Comparison of ENCODE assay signal across 8 mouse cellular contexts in the genomic region with DNA sequence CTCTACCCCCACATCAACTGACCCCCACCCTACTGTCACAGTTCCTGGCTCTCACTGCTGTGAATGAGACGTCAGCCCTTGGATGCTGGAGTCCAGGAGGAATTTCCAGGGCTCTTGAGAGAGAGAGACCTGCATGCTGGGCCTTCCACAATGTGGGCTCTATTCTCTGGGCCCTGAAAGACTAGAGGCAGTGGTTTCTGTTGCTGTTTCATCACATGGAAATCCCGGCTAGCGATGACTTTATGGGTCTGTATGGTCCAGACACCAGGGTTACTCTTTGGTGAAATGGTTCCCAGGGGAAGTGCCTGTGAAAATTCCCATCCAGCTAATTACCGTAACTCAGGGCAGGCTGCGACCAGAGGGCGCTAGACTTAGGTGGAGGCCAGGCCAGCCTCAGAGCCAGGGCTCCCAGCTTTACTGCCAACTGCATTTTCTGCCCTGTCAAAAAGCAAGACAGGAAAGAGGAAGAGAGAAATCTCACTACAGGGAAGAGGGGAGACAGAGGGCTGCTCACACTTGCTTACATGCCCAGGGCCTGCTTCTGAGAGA.
DNase-seq lines count a peak whose midpoint lies in the region; ATAC-seq and TF ChIP-seq lines count a peak whose summit lies in the region.

No protein-coding gene starts in this region.

- DNase-seq in forebrain, postnatal 0 days = no peak
- DNase-seq in left cerebral cortex, adult 2 months (ENCODE audit: extremely low spot score in 1 of 2, low spot score in 2 of 2) = no peak
- no peak for DNase-seq in left cerebral cortex, adult 8-10 months (ENCODE audit: low spot score in 2 of 2)
- DNase-seq in ZHBTc4 (ENCODE audit: low read depth, low spot score) = peak; percentile 42
- DNase-seq in kidney, postnatal 4 days = peak; percentile 30 to 49
- DNase-seq in urinary bladder, postnatal 14 days (ENCODE audit: low spot score) = no peak
- no peak for DNase-seq in gastrocnemius, postnatal 25 days

- ATAC-seq in forebrain, postnatal 0 days = no peak
- ATAC-seq in forebrain, embryonic 12.5 days (ENCODE audit: low FRiP score) = no peak

- WGBS in forebrain, postnatal 0 days = 45% methylated on average over 6 of the region's 6 CpGs
- WGBS in forebrain, embryonic 12.5 days = 51% methylated on average over 6 of the region's 6 CpGs

- H3K9ac ChIP-seq in forebrain, postnatal 0 days = no peak overlapping the region
- no peak overlapping the region for H3K9ac ChIP-seq in forebrain, embryonic 12.5 days

- H3K4me2 ChIP-seq in forebrain, postnatal 0 days (ENCODE audit: low read depth) = no peak overlapping the region
- no peak overlapping the region for H3K4me2 ChIP-seq in forebrain, embryonic 12.5 days

- no peaks in the 10 kb centered on the region for H3K9me3 ChIP-seq in forebrain, postnatal 0 days (ENCODE audit: low read length)
- no peaks in the 10 kb centered on the region for H3K9me3 ChIP-seq in forebrain, embryonic 12.5 days

- intact Hi-C loops in left cerebral cortex, adult 2 months (cut with DNase I) = loop anchor here (2.0 kb wide), 1 partner anchor 23 kb away; no protein-coding TSS in a partner anchor

- no peaks in the 10 kb centered on the region for H3K27me3 ChIP-seq in forebrain, postnatal 0 days (ENCODE audit: insufficient read depth, low read length)
- no peaks in the 10 kb centered on the region for H3K27me3 ChIP-seq in forebrain, embryonic 12.5 days

- H3K27ac ChIP-seq in forebrain, postnatal 0 days (ENCODE audit: low read depth, low read length) = no peak overlapping the region
- no peak overlapping the region for H3K27ac ChIP-seq in forebrain, embryonic 12.5 days
- no peak overlapping the region for H3K27ac ChIP-seq in left cerebral cortex, adult 2 months

- H3K36me3 ChIP-seq in forebrain, postnatal 0 days (ENCODE audit: insufficient read depth) = no peaks in the 10 kb centered on the region
- no peaks in the 10 kb centered on the region for H3K36me3 ChIP-seq in forebrain, embryonic 12.5 days (replicated peaks)

- TF ChIP-seq CTCF in forebrain, postnatal 0 days (IDR thresholded peaks at IDR 0.05; ENCODE audit: low read depth) = peak; percentile 38
- TF ChIP-seq CTCF in left cerebral cortex, adult 2 months (IDR thresholded peaks at IDR 0.05) = peak; percentile 3; the same call in 1 of the 2 replicates

- no peak overlapping the region for H3K4me3 ChIP-seq in forebrain, postnatal 0 days (ENCODE audit: low read depth, low read length)
- no peak overlapping the region for H3K4me3 ChIP-seq in forebrain, embryonic 12.5 days (replicated peaks)
- no peak overlapping the region for H3K4me3 ChIP-seq in left cerebral cortex, adult 2 months

- peaks cover 10% of the 10 kb centered on the region; the same call in 1 of the 2 replicates for H3K4me1 ChIP-seq in forebrain, postnatal 0 days (ENCODE audit: insufficient read depth)
- peaks cover 25% of the 10 kb centered on the region for H3K4me1 ChIP-seq in forebrain, embryonic 12.5 days

Comparison
In these comparisons a context has a peak if more than half of its experiments do, and no peak if none do; other contexts are left out.
1. DNase-seq: peak in ZHBTc4 (single experiment) and kidney, postnatal 4 days (2 of 2); none in forebrain, postnatal 0 days (single experiment), left cerebral cortex, adult 2 months (0 of 2), left cerebral cortex, adult 8-10 months (0 of 2), urinary bladder, postnatal 14 days (single experiment) and gastrocnemius, postnatal 25 days (single experiment).